ENCODE assay signal across 9 mouse cellular contexts in genomic region chr14:32825426-32826032, GRCm38 (mm10). TPM values are rescaled to one million over a fixed set of nuclear protein-coding genes. Genes with fewer than 3 reads are reported as not detected.
DNase-seq lines count a peak whose midpoint lies in the region; ATAC-seq lines count a peak whose summit lies in the region.
"Had no signal": no experiment of that assay in that cellular context is flagged by ENCODE, and none has a peak within 500 bp of the region (broad histone marks: within the 10 kb centered on the region; RNA-seq: fewer than 3 reads in every experiment).

No protein-coding gene starts in this region.

- no peak overlapping the region for H3K27ac ChIP-seq in hindbrain, embryonic 16.5 days (ENCODE audit: low read depth, low read length)
- H3K27ac ChIP-seq in liver, embryonic 11.5 days (ENCODE audit: low read depth, low read length): no peak overlapping the region

- peaks cover 5% of the 10 kb centered on the region; the same call in 1 of the 2 replicates for H3K4me1 ChIP-seq in hindbrain, embryonic 16.5 days (ENCODE audit: control insufficient read depth, insufficient read depth, low read depth, low read length)
- H3K4me1 ChIP-seq in liver, embryonic 11.5 days (replicated peaks; ENCODE audit: control insufficient read depth, insufficient read depth, low read length): peaks cover 18% of the 10 kb centered on the region

- no peaks in the 10 kb centered on the region for H3K36me3 ChIP-seq in hindbrain, embryonic 16.5 days (ENCODE audit: control insufficient read depth, insufficient read depth, low read length)
- H3K36me3 ChIP-seq in liver, embryonic 11.5 days (ENCODE audit: control insufficient read depth, insufficient read depth, low read length): no peaks in the 10 kb centered on the region

- ATAC-seq in hindbrain, embryonic 16.5 days: peak; percentile 60; the same call in 1 of the 2 replicates
- no peak for ATAC-seq in liver, embryonic 11.5 days (replicated peaks; ENCODE audit: low FRiP score)

- 13% methylated on average over 10 of the region's 11 CpGs for WGBS in hindbrain, embryonic 16.5 days
- 8% methylated on average over 11 of the region's 11 CpGs for WGBS in liver, embryonic 11.5 days

- H3K9me3 ChIP-seq in hindbrain, embryonic 16.5 days (ENCODE audit: control insufficient read depth, low read length): no peaks in the 10 kb centered on the region
- H3K9me3 ChIP-seq in liver, embryonic 11.5 days (ENCODE audit: control insufficient read depth, low read length): no peaks in the 10 kb centered on the region

- H3K9ac ChIP-seq in hindbrain, embryonic 16.5 days (ENCODE audit: low read depth, low read length): no peak overlapping the region
- H3K9ac ChIP-seq in liver, embryonic 11.5 days (ENCODE audit: low read depth, low read length): no peak overlapping the region

- DNase-seq in embryo, embryonic 11.5 days (ENCODE audit: low read depth, low spot score): peak; percentile 64
- peak; percentile 21 to 37 for DNase-seq in gastrocnemius, adult 8-10 months (ENCODE audit: low spot score in 2 of 2)
- DNase-seq in liver, embryonic 11.5 days (ENCODE audit: low spot score): peak; percentile 50
- DNase-seq in ovary, postnatal 36 days (ENCODE audit: low spot score): peak; percentile 60
- DNase-seq in right cerebral cortex, postnatal 4 days: no peak
- no peak for DNase-seq in layer of hippocampus, postnatal 10 days (ENCODE audit: low spot score in 2 of 2)
- DNase-seq in right cerebral cortex, postnatal 10 days (ENCODE audit: low spot score in 2 of 2): no peak

- H3K4me2 ChIP-seq in hindbrain, embryonic 16.5 days (ENCODE audit: low read length): no peak overlapping the region
- peak overlapping the region; percentile 5; the same call in 1 of the 2 replicates for H3K4me2 ChIP-seq in liver, embryonic 11.5 days

- no peaks in the 10 kb centered on the region for H3K27me3 ChIP-seq in hindbrain, embryonic 16.5 days (replicated peaks; ENCODE audit: control insufficient read depth, insufficient read depth, low read length)
- H3K27me3 ChIP-seq in liver, embryonic 11.5 days (replicated peaks; ENCODE audit: control insufficient read depth, insufficient read depth, low read length): no peaks in the 10 kb centered on the region; the same call in 1 of the 2 replicates

- no peak overlapping the region for H3K4me3 ChIP-seq in hindbrain, embryonic 16.5 days (ENCODE audit: low read length)
- H3K4me3 ChIP-seq in liver, embryonic 11.5 days (ENCODE audit: low read depth, low read length): no peak overlapping the region

RNA-seq across cellular contexts. Expression of gene Fam170b, which starts 8.2 kb away (rescaled TPM):
- under 1 TPM in 2 of 4 experiments, not detected in 2; 0.10 to 0.16 TPM for total RNA-seq in gastrocnemius, adult 8-10 months (2022)
- polyA plus RNA-seq in hindbrain, embryonic 16.5 days (2015; fragmentation: Nextera tagmentation; extraction: Ambion mirVana): not detected in 2 replicates
- not detected in 2 replicates for polyA plus RNA-seq in liver, embryonic 11.5 days (2014; fragmentation: Nextera tagmentation; extraction: Ambion mirVana)
- total RNA-seq in layer of hippocampus, postnatal 10 days (2021): not detected
- total RNA-seq: neutrophil, adult 5-6 weeks had no signal

RNA-seq across cellular contexts. Expression of gene Vstm4, which starts 31.0 kb away (rescaled TPM):
- total RNA-seq in gastrocnemius, adult 8-10 months (2022): 1 to 10 TPM; 1.5 to 3.6 (median 2.1) TPM
- 14.5 and 16.3 TPM in 2 replicates for polyA plus RNA-seq in hindbrain, embryonic 16.5 days (2015; fragmentation: Nextera tagmentation; extraction: Ambion mirVana)
- 4.8 and 5.5 TPM in 2 replicates for polyA plus RNA-seq in liver, embryonic 11.5 days (2014; fragmentation: Nextera tagmentation; extraction: Ambion mirVana)
- total RNA-seq in layer of hippocampus, postnatal 10 days (2021): 1 to 10 TPM; 6.2 to 6.3 TPM
- total RNA-seq: neutrophil, adult 5-6 weeks had no signal

RNA-seq across cellular contexts. Expression of gene Tmem273, which starts 39.8 kb away (rescaled TPM):
- total RNA-seq in gastrocnemius, adult 8-10 months (2022): not detected
- polyA plus RNA-seq in hindbrain, embryonic 16.5 days (2015; fragmentation: Nextera tagmentation; extraction: Ambion mirVana): 0.41 and 0.66 TPM in 2 replicates
- polyA plus RNA-seq in liver, embryonic 11.5 days (2014; fragmentation: Nextera tagmentation; extraction: Ambion mirVana): 1.7 and 1.8 TPM in 2 replicates
- under 1 TPM; 0.49 to 0.78 TPM for total RNA-seq in layer of hippocampus, postnatal 10 days (2021)

Comparison
In these comparisons a context has a peak if more than half of its experiments do, and no peak if none do; other contexts are left out.
1. DNase-seq: peak in embryo, embryonic 11.5 days (single experiment), gastrocnemius, adult 8-10 months (2 of 2), liver, embryonic 11.5 days (single experiment) and ovary, postnatal 36 days (single experiment); none in right cerebral cortex, postnatal 4 days (single experiment), layer of hippocampus, postnatal 10 days (0 of 2) and right cerebral cortex, postnatal 10 days (0 of 2).